Comparison of ENCODE assay signal across 18 mouse cellular contexts in genomic region chr5:138207873-138208272, GRCm38 (mm10). TPM values are rescaled to one million over a fixed set of nuclear protein-coding genes. Genes with fewer than 3 reads are reported as not detected.
"Had no signal": no experiment of that assay in that cellular context is flagged by ENCODE, and none has a peak within 500 bp of the region (broad histone marks: within the 10 kb centered on the region; RNA-seq: fewer than 3 reads in every experiment).

No protein-coding gene starts in this region.

- H3K9ac ChIP-seq: neural tube, embryonic 13.5 days; neural tube, embryonic 15.5 days; stomach, embryonic 15.5 days had no signal

- H3K4me1 ChIP-seq: neural tube, embryonic 13.5 days; neural tube, embryonic 15.5 days; stomach, embryonic 15.5 days had no signal

- DNase-seq: retina, postnatal 1 day; right cerebral cortex, adult 18-20 months; right cerebral cortex, postnatal 14 days; right cerebral cortex, postnatal 25 days; right cerebral cortex, postnatal 4 days; spleen, adult 18-20 months; thymus, adult 18-20 months; thymus, adult 2 months; thymus, postnatal 14 days; thymus, postnatal 25 days; thymus, postnatal 36 days; thymus, postnatal 4 days had no signal

- H3K27me3 ChIP-seq: neural tube, embryonic 13.5 days; neural tube, embryonic 15.5 days; stomach, embryonic 15.5 days had no signal

- H3K27ac ChIP-seq: neural tube, embryonic 13.5 days; neural tube, embryonic 15.5 days; stomach, embryonic 15.5 days; stomach, postnatal 0 days had no signal

- H3K4me2 ChIP-seq: neural tube, embryonic 13.5 days; neural tube, embryonic 15.5 days; stomach, embryonic 15.5 days had no signal

- H3K36me3 ChIP-seq: neural tube, embryonic 13.5 days; neural tube, embryonic 15.5 days; stomach, embryonic 15.5 days had no signal

- H3K9me3 ChIP-seq: stomach, embryonic 15.5 days had no signal

- H3K4me3 ChIP-seq: neural tube, embryonic 13.5 days; neural tube, embryonic 15.5 days; stomach, embryonic 15.5 days had no signal

RNA-seq across cellular contexts. Expression of gene Nxpe5, which starts 17.8 kb away (rescaled TPM):
- polyA plus RNA-seq: neural tube, embryonic 13.5 days; neural tube, embryonic 14.5 days; neural tube, embryonic 15.5 days; stomach, embryonic 14.5 days; stomach, embryonic 15.5 days had no signal
